Mouse (Mus musculus) testis, adult 2 months (tissue): Measurements from ENCODE around the gene Ggps1.

ENCODE experiments used
- CTCF ChIP-seq: fragments of 200-500 bp; IDR thresholded peaks from 2 replicates; pipeline ENCODE4 v1.5.1; 2012; ENCODE audit warnings: low read depth, mild to moderate bottlenecking, inconsistent platforms, low read length, moderate library complexity; ENCODE audit not compliant: control insufficient read depth, insufficient read depth, insufficient replicate concordance
- POLR2A ChIP-seq: fragments of 200-500 bp; IDR thresholded peaks from 2 replicates; pipeline ENCODE4 v1.6.1; 2012; ENCODE audit warnings: low read depth, mild to moderate bottlenecking, inconsistent platforms, low read length, moderate library complexity; ENCODE audit not compliant: control insufficient read depth

DNA sequence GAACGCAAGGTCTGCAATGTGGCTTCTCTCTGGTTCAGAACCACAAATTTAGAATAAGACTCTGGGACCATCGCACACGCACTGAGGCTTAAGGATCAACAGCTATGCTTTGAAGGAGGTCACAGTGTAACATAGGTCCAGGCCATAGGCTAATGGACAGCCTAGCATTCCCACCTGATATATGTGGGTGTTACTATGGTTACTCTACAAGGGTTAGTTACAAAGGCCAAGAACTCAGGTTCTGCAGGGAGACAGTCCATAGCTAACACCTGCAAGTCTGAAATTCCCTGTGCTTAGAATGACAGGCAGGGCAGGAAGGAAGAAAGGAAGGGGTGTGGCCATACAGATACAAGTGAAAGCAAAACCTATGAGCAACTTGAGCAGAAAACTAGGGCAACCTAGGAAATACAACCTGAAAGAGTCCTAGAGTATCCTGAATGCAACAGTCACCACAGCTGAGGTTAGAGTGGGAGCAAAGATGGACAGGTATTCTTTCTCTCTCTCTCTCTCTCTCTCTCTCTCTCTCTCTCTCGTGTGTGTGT is 51.8 kb downstream of the Ggps1 start:
- TF ChIP-seq CTCF (no peak), POLR2A (no peak)
